Mouse (Mus musculus): Measurements from ENCODE around the gene Bdh1.

GRCm38 (mm10) chr16:31415885-31416450, 6.1 kb upstream of the Bdh1 start:
- TF ChIP-seq CTCF (IDR thresholded peaks at IDR 0.05; ENCODE audit: low read depth) = no peak
- no peak for TF ChIP-seq EP300 (IDR thresholded peaks at IDR 0.05; ENCODE audit: low read depth)

Measured in heart, postnatal 0 days (tissue).